Mouse (Mus musculus): ENCODE measurements around the gene Axdnd1. TPM values are rescaled to one million over a fixed set of nuclear protein-coding genes. Genes with fewer than 3 reads are reported as not detected.

The Axdnd1 gene
- polyA plus RNA-seq, 1 experiment = not detected

DNA sequence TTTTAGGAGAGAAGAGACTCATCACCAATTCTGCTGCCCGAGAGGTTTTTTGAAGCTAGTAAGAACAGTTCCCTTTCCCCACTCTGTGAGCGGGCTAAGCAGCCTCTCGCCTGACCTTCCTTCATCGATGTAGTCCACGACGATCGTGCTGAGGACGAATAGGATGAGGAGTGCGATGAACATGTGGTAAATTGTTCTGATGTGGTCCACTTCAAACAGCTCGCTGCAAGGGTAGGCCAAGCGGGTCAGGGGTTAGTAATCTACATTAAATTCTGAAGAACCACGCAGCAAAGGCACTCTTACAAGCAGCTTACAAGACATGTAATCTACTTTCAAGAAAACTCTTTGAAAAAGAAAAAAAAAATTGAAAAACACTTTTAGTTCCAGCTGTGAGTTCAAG, 21.3 kb upstream of the Axdnd1 start:
- WGBS = 95% methylated on average over 12 of the region's 12 CpGs
- Histone ChIP-seq H3K27me3 (ENCODE audit: control insufficient read depth, insufficient read depth, low read length) (no peaks in the 10 kb centered on the region), H3K4me1 (ENCODE audit: control insufficient read depth, insufficient read depth, insufficient read length, low read length) (no peaks in the 10 kb centered on the region; the same call in 1 of the 2 replicates), H3K36me3 (ENCODE audit: control insufficient read depth, insufficient read depth, low read length) (peaks cover 10% of the 10 kb centered on the region), H3K4me3 (ENCODE audit: low read depth, low read length) (no peak overlapping the region), H3K27ac (ENCODE audit: insufficient read depth, low read depth, low read length) (no peak overlapping the region)
- TF ChIP-seq POLR2A (IDR thresholded peaks at IDR 0.05; ENCODE audit: low read depth, low read length) = no peak
- no peak for TF ChIP-seq CTCF (IDR thresholded peaks at IDR 0.05; ENCODE audit: extremely low read depth, insufficient read length, insufficient replicate concordance, low read depth, low read length)

DNA sequence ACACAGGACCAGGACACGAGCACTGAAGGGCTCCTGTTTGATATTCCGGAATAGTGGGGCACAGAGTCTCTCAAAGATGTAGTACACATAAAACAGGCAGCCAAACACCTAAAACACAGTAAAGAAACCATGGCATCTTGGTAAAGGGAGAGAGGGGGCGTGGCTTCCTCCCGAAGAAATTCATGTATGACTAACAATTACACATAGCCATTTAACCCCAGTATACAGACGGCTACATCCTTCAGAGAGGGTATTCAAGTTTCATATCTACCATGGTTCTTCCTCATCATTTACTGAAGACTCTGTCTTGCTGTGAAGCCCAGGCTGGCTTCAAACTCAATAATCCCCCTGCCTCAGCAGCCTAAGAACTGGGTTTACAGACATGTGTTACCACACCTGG, 16.8 kb upstream of the Axdnd1 start:
- no peak overlapping the region for H3K4me3 ChIP-seq (ENCODE audit: low read depth, low read length)
- 83% methylated on average over 5 of the region's 5 CpGs for WGBS
- H3K4me1 ChIP-seq (ENCODE audit: control insufficient read depth, insufficient read depth, insufficient read length, low read length) = peaks cover under 1% of the 10 kb centered on the region; the same call in 1 of the 2 replicates
- H3K36me3 ChIP-seq (ENCODE audit: control insufficient read depth, insufficient read depth, low read length) = peaks cover 8% of the 10 kb centered on the region
- H3K27me3 ChIP-seq (ENCODE audit: control insufficient read depth, insufficient read depth, low read length) = no peaks in the 10 kb centered on the region
- no peak overlapping the region for H3K27ac ChIP-seq (ENCODE audit: insufficient read depth, low read depth, low read length)
- TF ChIP-seq CTCF (IDR thresholded peaks at IDR 0.05; ENCODE audit: extremely low read depth, insufficient read length, insufficient replicate concordance, low read depth, low read length) (no peak), POLR2A (IDR thresholded peaks at IDR 0.05; ENCODE audit: low read depth, low read length) (no peak)

- TF ChIP-seq POLR2A (IDR thresholded peaks at IDR 0.05; ENCODE audit: low read depth, low read length) (no peak), CTCF (IDR thresholded peaks at IDR 0.05; ENCODE audit: extremely low read depth, insufficient read length, insufficient replicate concordance, low read depth, low read length) (no peak)
- Histone ChIP-seq H3K27ac (ENCODE audit: insufficient read depth, low read depth, low read length) (no peak overlapping the region), H3K36me3 (ENCODE audit: control insufficient read depth, insufficient read depth, low read length) (peaks cover 8% of the 10 kb centered on the region), H3K4me3 (ENCODE audit: low read depth, low read length) (no peak overlapping the region), H3K4me1 (ENCODE audit: control insufficient read depth, insufficient read depth, insufficient read length, low read length) (peaks cover 3% of the 10 kb centered on the region; the same call in 1 of the 2 replicates), H3K27me3 (ENCODE audit: control insufficient read depth, insufficient read depth, low read length) (no peaks in the 10 kb centered on the region)
- 88% methylated on average over 8 of the region's 8 CpGs for WGBS
These were observed 16.2 kb upstream of the Axdnd1 start for GRCm38 (mm10) chr1:156437016-156437708.

- H3K36me3 ChIP-seq (ENCODE audit: control insufficient read depth, insufficient read depth, low read length) = peaks cover 5% of the 10 kb centered on the region
- 80% methylated on average over 3 of the region's 3 CpGs for WGBS
- TF ChIP-seq POLR2A (IDR thresholded peaks at IDR 0.05; ENCODE audit: low read depth, low read length) (no peak), CTCF (IDR thresholded peaks at IDR 0.05; ENCODE audit: extremely low read depth, insufficient read length, insufficient replicate concordance, low read depth, low read length) (no peak)
- no peak overlapping the region for H3K4me3 ChIP-seq (ENCODE audit: low read depth, low read length)
- no peaks in the 10 kb centered on the region for H3K27me3 ChIP-seq (ENCODE audit: control insufficient read depth, insufficient read depth, low read length)
- no peak overlapping the region for H3K27ac ChIP-seq (ENCODE audit: insufficient read depth, low read depth, low read length)
- peaks cover 3% of the 10 kb centered on the region; the same call in 1 of the 2 replicates for H3K4me1 ChIP-seq (ENCODE audit: control insufficient read depth, insufficient read depth, insufficient read length, low read length)
These were observed 12.5 kb upstream of the Axdnd1 start for GRCm38 (mm10) chr1:156433497-156433896.

DNA sequence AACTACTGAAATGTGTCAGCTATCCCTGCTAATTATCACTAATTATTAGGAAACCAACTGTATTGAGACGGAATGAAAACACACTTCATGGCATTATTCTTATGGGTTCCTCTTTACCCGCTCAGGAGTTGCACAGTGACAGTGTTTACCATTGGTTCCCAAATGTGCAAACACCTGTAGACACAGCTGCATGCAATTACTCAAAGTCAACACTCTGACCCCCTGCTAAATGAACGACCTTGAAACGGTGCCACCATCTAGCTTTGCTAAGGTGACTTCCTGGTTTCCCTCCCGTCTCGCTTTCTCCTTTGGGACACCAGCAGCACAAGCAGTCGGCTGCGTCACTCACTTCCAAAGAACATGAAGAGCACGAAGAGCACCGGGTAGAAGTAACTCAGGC, 11.5 kb upstream of the Axdnd1 start:
- Histone ChIP-seq H3K27ac (ENCODE audit: insufficient read depth, low read depth, low read length) (no peak overlapping the region), H3K4me1 (ENCODE audit: control insufficient read depth, insufficient read depth, insufficient read length, low read length) (peaks cover 3% of the 10 kb centered on the region; the same call in 1 of the 2 replicates), H3K4me3 (ENCODE audit: low read depth, low read length) (no peak overlapping the region), H3K36me3 (ENCODE audit: control insufficient read depth, insufficient read depth, low read length) (peaks cover 5% of the 10 kb centered on the region), H3K27me3 (ENCODE audit: control insufficient read depth, insufficient read depth, low read length) (no peaks in the 10 kb centered on the region)
- 33% methylated on average over 10 of the region's 10 CpGs for WGBS
- no peak for TF ChIP-seq POLR2A (IDR thresholded peaks at IDR 0.05; ENCODE audit: low read depth, low read length)
- no peak for TF ChIP-seq CTCF (IDR thresholded peaks at IDR 0.05; ENCODE audit: extremely low read depth, insufficient read length, insufficient replicate concordance, low read depth, low read length)

DNA sequence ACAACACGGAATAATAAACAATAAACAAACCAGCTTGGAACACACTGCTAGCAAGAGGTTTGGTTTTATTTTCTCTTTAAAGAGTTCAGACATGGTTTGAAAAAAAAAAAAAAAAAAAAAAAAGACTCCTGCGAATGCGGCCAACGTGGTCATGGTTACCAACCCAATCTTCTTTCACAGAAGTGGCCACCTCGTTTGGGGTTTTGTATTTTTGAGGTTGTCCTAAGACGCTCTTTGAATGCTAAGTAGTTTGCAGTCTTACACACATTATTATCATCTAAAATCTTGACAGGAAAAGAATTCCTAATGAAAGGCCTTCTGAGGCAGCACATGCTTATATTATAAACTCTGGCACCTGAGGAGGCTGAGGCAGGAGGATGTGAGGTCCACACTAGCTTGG, 7.5 kb upstream of the Axdnd1 start:
- TF ChIP-seq POLR2A (IDR thresholded peaks at IDR 0.05; ENCODE audit: low read depth, low read length) = no peak
- TF ChIP-seq CTCF (IDR thresholded peaks at IDR 0.05; ENCODE audit: extremely low read depth, insufficient read length, insufficient replicate concordance, low read depth, low read length) = no peak
- Histone ChIP-seq H3K27ac (ENCODE audit: insufficient read depth, low read depth, low read length) (no peak overlapping the region), H3K27me3 (ENCODE audit: control insufficient read depth, insufficient read depth, low read length) (no peaks in the 10 kb centered on the region), H3K4me3 (ENCODE audit: low read depth, low read length) (no peak overlapping the region), H3K36me3 (ENCODE audit: control insufficient read depth, insufficient read depth, low read length) (peaks cover 2% of the 10 kb centered on the region), H3K4me1 (ENCODE audit: control insufficient read depth, insufficient read depth, insufficient read length, low read length) (peaks cover 3% of the 10 kb centered on the region; the same call in 1 of the 2 replicates)
- 81% methylated on average over 6 of the region's 6 CpGs for WGBS

DNA sequence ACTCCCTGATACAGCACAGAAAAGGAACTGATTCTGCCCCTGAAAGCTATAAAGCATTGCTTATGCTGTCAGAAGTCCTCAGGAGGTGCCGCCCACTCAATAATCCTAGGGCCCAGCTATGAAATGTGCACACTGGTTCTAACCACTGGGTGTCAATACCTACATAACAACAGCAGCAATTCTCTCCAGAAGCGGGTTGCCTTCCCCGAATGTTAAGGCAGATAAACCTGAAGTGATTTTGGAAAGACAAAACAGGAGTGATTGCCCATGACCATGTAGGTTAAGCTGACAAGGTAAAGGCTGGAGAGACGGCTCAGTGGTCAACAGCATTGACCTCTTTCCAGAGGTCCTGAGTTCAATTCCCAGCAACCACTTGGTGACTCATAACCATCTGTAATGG, 4.8 kb upstream of the Axdnd1 start:
- H3K4me3 ChIP-seq (ENCODE audit: low read depth, low read length) = no peak overlapping the region
- H3K4me1 ChIP-seq (ENCODE audit: control insufficient read depth, insufficient read depth, insufficient read length, low read length) = no peaks in the 10 kb centered on the region
- WGBS = 90% methylated on average over 4 of the region's 4 CpGs
- H3K27ac ChIP-seq (ENCODE audit: insufficient read depth, low read depth, low read length) = no peak overlapping the region
- peaks cover 2% of the 10 kb centered on the region; the same call in 1 of the 2 replicates for H3K36me3 ChIP-seq (ENCODE audit: control insufficient read depth, insufficient read depth, low read length)
- no peaks in the 10 kb centered on the region for H3K27me3 ChIP-seq (ENCODE audit: control insufficient read depth, insufficient read depth, low read length)
- TF ChIP-seq CTCF (IDR thresholded peaks at IDR 0.05; ENCODE audit: extremely low read depth, insufficient read length, insufficient replicate concordance, low read depth, low read length) = no peak
- no peak for TF ChIP-seq POLR2A (IDR thresholded peaks at IDR 0.05; ENCODE audit: low read depth, low read length)

Measured in small intestine, adult 2 months (tissue).